Mouse (Mus musculus) midbrain, embryonic 16.5 days (tissue): Measurements from ENCODE around the gene Gpsm1. TPM values are rescaled to one million over a fixed set of nuclear protein-coding genes. Genes with fewer than 3 reads are reported as not detected.

ENCODE experiments used
- ATAC-seq: fragments of 200-750 bp; cut with Nextera tagmentation; 2 replicates; pipeline ENCODE4 v1.8.0; 2017; ENCODE audit warnings: moderate TSS enrichment
- H3K27ac ChIP-seq: fragments of 300-500 bp; sonication (generic); 2 replicates; pipeline ENCODE4 v1.5.1; 2014; ENCODE audit warnings: mild to moderate bottlenecking, low read length, mixed read lengths
- H3K27me3 ChIP-seq: fragments of 300-500 bp; sonication (generic); 2 replicates; pipeline ENCODE4 v1.6.1; 2014; ENCODE audit warnings: low read depth, low read length, mixed read lengths; ENCODE audit not compliant: control insufficient read depth, insufficient read depth
- H3K36me3 ChIP-seq: fragments of 300-500 bp; sonication (generic); 2 replicates; pipeline ENCODE4 v1.6.1; 2014; ENCODE audit warnings: mild to moderate bottlenecking, low read length, moderate library complexity, mixed read lengths; ENCODE audit not compliant: control insufficient read depth, insufficient read depth
- H3K4me1 ChIP-seq: fragments of 300-500 bp; sonication (generic); 2 replicates; pipeline ENCODE4 v1.6.1; 2014; ENCODE audit warnings: mild to moderate bottlenecking, low read length, mixed read lengths; ENCODE audit not compliant: control insufficient read depth, insufficient read depth
- H3K4me2 ChIP-seq: fragments of 300-500 bp; sonication (generic); 2 replicates; pipeline ENCODE4 v1.6.1; 2014; ENCODE audit warnings: mild to moderate bottlenecking, low read length, mixed read lengths
- H3K4me3 ChIP-seq: fragments of 300-500 bp; sonication (generic); 2 replicates; pipeline ENCODE4 v1.5.1; 2014; ENCODE audit warnings: low read depth, mild to moderate bottlenecking, low read length, moderate library complexity, mixed read lengths
- H3K9ac ChIP-seq: fragments of 300-500 bp; sonication (generic); 2 replicates; pipeline ENCODE4 v1.6.1; 2014; ENCODE audit warnings: low read depth, low read length, mixed read lengths
- H3K9me3 ChIP-seq: fragments of 300-500 bp; sonication (generic); replicated peaks from 2 replicates; pipeline ENCODE4 v1.6.1; 2014; ENCODE audit warnings: mild to moderate bottlenecking, low read length, mixed read lengths; ENCODE audit not compliant: control insufficient read depth, poor library complexity, severe bottlenecking
- WGBS: fragments of 180-500 bp; shearing (Covaris S2); extraction: QIAGEN DNeasy Blood & Tissue Kit; methylation state at CpG from one replicate; pipeline ENCODE4 v1.1.7; 2014; 5-methylcytosine and 5-hydroxymethylcytosine counted together
- polyA plus RNA-seq: library from polyadenylated mRNA; unstranded; fragments of >200 nt; fragmentation: Nextera tagmentation; extraction: Ambion mirVana; gene quantifications from 2 replicates; pipeline ENCODE4 v1.2.1, GENCODE M21; 2015

Gene Gpsm1
- polyA plus RNA-seq, 1 experiment from 2014 or later: 188 TPM

- 0 out of 2 replicates have a peak, but pooled peaks have one; percentile 1 for ATAC-seq
- H3K4me2 ChIP-seq: peak overlapping the region; percentile 73
- no peaks in the 10 kb centered on the region for H3K27me3 ChIP-seq
- peak overlapping the region; percentile 98 for H3K27ac ChIP-seq
- H3K9ac ChIP-seq: peak overlapping the region; percentile 99
- H3K36me3 ChIP-seq: no peaks in the 10 kb centered on the region; the same call in 1 of the 2 replicates
- H3K9me3 ChIP-seq: no peaks in the 10 kb centered on the region
- H3K4me1 ChIP-seq: peaks cover 52% of the 10 kb centered on the region
- H3K4me3 ChIP-seq: peak overlapping the region; percentile 78
- 45% methylated on average over 9 of the region's 9 CpGs for WGBS
Measured at GRCm38 (mm10) chr2:26316576-26317246, 1.4 kb downstream of the Gpsm1 start.

- H3K27ac ChIP-seq: no peak overlapping the region
- WGBS: 73% methylated on average over 3 of the region's 3 CpGs
Measured at GRCm38 (mm10) chr2:26317371-26317770, 2.1 kb downstream of the Gpsm1 start.

GRCm38 (mm10) chr2:26317991-26318672, 2.8 kb downstream of the Gpsm1 start:
- Histone ChIP-seq H3K4me1 (peaks cover 54% of the 10 kb centered on the region), H3K4me2 (peak overlapping the region; percentile 73), H3K4me3 (no peak overlapping the region), H3K27ac (no peak overlapping the region), H3K9me3 (no peaks in the 10 kb centered on the region), H3K9ac (peak overlapping the region; percentile 99), H3K27me3 (no peaks in the 10 kb centered on the region), H3K36me3 (no peaks in the 10 kb centered on the region; the same call in 1 of the 2 replicates)
- no peak for ATAC-seq
- 86% methylated on average over 3 of the region's 3 CpGs for WGBS

More at GRCm38 (mm10) chr2:26317371-26317770, 2.1 kb downstream of the Gpsm1 start:
- Histone ChIP-seq H3K4me3 (peak overlapping the region; percentile 78), H3K4me2 (peak overlapping the region; percentile 73), H3K9me3 (no peaks in the 10 kb centered on the region), H3K36me3 (no peaks in the 10 kb centered on the region; the same call in 1 of the 2 replicates), H3K4me1 (peaks cover 54% of the 10 kb centered on the region), H3K9ac (peak overlapping the region; percentile 99), H3K27me3 (no peaks in the 10 kb centered on the region)
- no peak for ATAC-seq

GRCm38 (mm10) chr2:26319109-26319508, 3.8 kb downstream of the Gpsm1 start:
- peaks cover 54% of the 10 kb centered on the region for H3K4me1 ChIP-seq
- no peaks in the 10 kb centered on the region for H3K27me3 ChIP-seq
- peaks cover 5% of the 10 kb centered on the region; the same call in 1 of the 2 replicates for H3K36me3 ChIP-seq
- H3K4me2 ChIP-seq: no peak overlapping the region
- 87% methylated on average over 9 of the region's 9 CpGs for WGBS
- no peak overlapping the region for H3K27ac ChIP-seq
- ATAC-seq: no peak
- H3K9ac ChIP-seq: peak overlapping the region; percentile 28; the same call in 1 of the 2 replicates
- H3K4me3 ChIP-seq: no peak overlapping the region
- no peaks in the 10 kb centered on the region for H3K9me3 ChIP-seq

- WGBS: 73% methylated on average over 13 of the region's 13 CpGs
- Histone ChIP-seq H3K9ac (peak overlapping the region; percentile 28; the same call in 1 of the 2 replicates), H3K9me3 (no peaks in the 10 kb centered on the region), H3K4me1 (peaks cover 52% of the 10 kb centered on the region), H3K36me3 (peaks cover 10% of the 10 kb centered on the region; the same call in 1 of the 2 replicates), H3K27me3 (no peaks in the 10 kb centered on the region), H3K4me3 (no peak overlapping the region), H3K27ac (no peak overlapping the region), H3K4me2 (no peak overlapping the region)
- ATAC-seq: no peak
Measured at GRCm38 (mm10) chr2:26319519-26320244, 4.4 kb downstream of the Gpsm1 start.

GRCm38 (mm10) chr2:26320245-26321185, 5.2 kb downstream of the Gpsm1 start:
- H3K36me3 ChIP-seq: peaks cover 16% of the 10 kb centered on the region
- peaks cover 49% of the 10 kb centered on the region for H3K4me1 ChIP-seq
- no peak overlapping the region for H3K4me2 ChIP-seq
- no peak overlapping the region for H3K27ac ChIP-seq
- H3K9me3 ChIP-seq: no peaks in the 10 kb centered on the region
- WGBS: 86% methylated on average over 14 of the region's 14 CpGs
- no peak overlapping the region for H3K9ac ChIP-seq
- H3K27me3 ChIP-seq: no peaks in the 10 kb centered on the region
- no peak overlapping the region for H3K4me3 ChIP-seq
- no peak for ATAC-seq

- H3K9me3 ChIP-seq: no peaks in the 10 kb centered on the region
- no peak overlapping the region for H3K9ac ChIP-seq
- no peaks in the 10 kb centered on the region for H3K27me3 ChIP-seq
- WGBS: 91% methylated on average over 13 of the region's 13 CpGs
- H3K4me2 ChIP-seq: no peak overlapping the region
- H3K36me3 ChIP-seq: peaks cover 33% of the 10 kb centered on the region
- no peak overlapping the region for H3K4me3 ChIP-seq
- H3K4me1 ChIP-seq: peaks cover 27% of the 10 kb centered on the region
- H3K27ac ChIP-seq: no peak overlapping the region
- ATAC-seq: no peak
Measured at GRCm38 (mm10) chr2:26323589-26324325, 8.4 kb downstream of the Gpsm1 start.

GRCm38 (mm10) chr2:26324917-26325316, 9.6 kb downstream of the Gpsm1 start:
- Histone ChIP-seq H3K9ac (no peak overlapping the region), H3K4me1 (peaks cover 15% of the 10 kb centered on the region), H3K4me3 (no peak overlapping the region), H3K27ac (no peak overlapping the region), H3K27me3 (no peaks in the 10 kb centered on the region), H3K36me3 (peaks cover 34% of the 10 kb centered on the region), H3K9me3 (no peaks in the 10 kb centered on the region), H3K4me2 (no peak overlapping the region)
- ATAC-seq: no peak
- 91% methylated on average over 2 of the region's 2 CpGs for WGBS
